Mouse (Mus musculus): ENCODE measurements at regions not wholly inside any gene's neighbourhood (a gene's known extent, or its start where the extent isn't known, plus 50 kb on each side); places are given as distances from the start of the nearest gene placed in this dataset.

- TF ChIP-seq POLR2A (IDR thresholded peaks at IDR 0.05; ENCODE audit: low read depth, low read length) (no peak), CTCF (conservative IDR thresholded peaks at IDR 0.05; ENCODE audit: insufficient read depth, insufficient read length, low read depth, low read length) (no peak)
These were observed 106.3 kb downstream of the Lmo4 start for GRCm38 (mm10) chr3:144098762-144099161.

Measured in kidney, adult 2 months (tissue).